Mouse (Mus musculus) liver, adult (tissue): ENCODE data around the gene Upp2.

Experiments used
- GATA4 ChIP-seq: IDR thresholded peaks from 2 replicates; pipeline ENCODE4 v1.6.1; 2014; ENCODE audit warnings: mild to moderate bottlenecking, low read length; ENCODE audit not compliant: insufficient replicate concordance

The Upp2 gene

GRCm38 (mm10) chr2:58667991-58668390 lies 100.9 kb downstream of the Upp2 start:
- TF ChIP-seq GATA4, result no peak

DNA sequence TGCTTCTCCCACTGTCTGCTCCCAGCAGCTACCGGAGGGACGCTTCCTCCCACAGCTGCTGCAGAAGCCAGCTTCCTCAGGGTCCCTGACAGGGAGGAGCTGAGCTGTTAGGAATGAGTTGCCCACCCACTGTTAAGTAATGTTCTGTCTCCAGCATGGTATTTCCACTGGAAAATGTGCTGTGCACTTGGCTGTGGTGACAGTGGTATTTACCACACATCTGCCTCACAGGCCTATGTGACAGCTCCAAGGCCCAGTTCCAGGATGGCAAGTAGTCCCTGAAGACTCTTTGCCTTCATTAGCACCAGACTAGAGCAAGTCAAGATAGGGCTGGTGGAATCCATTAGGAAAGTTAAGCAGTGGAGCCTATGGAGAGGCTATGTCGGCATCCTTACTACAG lies 102.0 kb downstream of the Upp2 start:
- no peak for TF ChIP-seq GATA4

DNA sequence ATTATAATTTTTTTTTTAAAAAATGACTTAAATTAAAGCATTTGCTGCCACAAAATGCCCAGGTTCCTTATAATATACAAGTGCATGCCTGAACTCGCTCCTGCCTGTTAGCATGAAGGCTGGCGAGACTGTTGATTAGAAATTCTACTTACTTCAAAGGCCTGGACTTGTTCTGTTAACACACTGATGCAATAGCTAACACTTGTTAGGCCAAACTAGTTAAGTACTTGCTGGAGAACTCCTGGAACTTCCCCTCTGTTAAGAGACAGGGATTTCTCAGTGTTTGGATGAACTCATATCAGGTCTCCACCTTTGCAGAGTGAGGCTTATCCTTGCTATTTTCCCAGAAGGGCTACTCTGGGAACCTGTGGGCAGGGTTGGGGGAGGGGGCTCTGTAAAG lies 105.4 kb downstream of the Upp2 start:
- no peak for TF ChIP-seq GATA4

DNA sequence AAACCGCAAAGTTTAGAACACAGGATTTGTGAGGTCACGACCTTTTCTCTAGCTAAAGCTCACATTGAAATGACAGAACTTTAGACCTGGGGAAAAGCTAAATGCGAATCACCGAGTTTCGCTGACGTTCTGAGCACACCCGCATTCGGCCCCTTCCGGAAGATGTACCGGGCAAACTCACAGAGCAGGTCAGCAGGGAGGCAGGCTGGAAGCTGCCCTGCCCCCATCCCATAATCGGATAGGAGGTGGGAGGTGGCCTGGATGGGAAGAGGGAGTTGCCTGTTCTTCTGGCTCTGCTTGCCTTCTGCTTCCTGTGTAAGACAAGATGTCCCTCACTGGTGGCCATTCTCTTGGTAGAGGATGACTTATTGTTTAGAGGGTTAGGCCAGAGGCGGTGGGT lies 112.9 kb downstream of the Upp2 start:
- TF ChIP-seq GATA4, result no peak

- TF ChIP-seq GATA4, result no peak
These were observed 113.7 kb downstream of the Upp2 start for GRCm38 (mm10) chr2:58680794-58681193.

DNA sequence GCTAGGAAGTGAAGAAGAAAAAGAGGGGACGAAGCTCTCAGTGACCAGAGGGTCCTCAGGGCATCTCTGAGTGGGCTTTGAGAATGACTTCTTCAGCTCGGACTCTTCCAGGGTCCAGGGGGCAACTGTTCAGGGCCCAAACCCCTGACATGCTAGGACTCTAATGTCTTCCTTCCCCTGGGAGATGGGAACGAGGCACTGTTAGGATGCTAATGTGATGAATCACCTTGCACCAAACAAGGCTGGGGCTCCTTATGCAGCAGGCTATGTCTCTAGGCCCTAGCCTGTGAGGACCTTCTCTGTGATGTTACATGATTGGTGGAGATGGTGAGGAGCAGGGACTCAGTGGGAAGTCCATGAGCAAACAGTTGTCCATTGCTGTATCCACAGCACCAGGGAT lies 114.3 kb downstream of the Upp2 start:
- no peak for TF ChIP-seq GATA4

- TF ChIP-seq GATA4, result no peak
These were observed 130.4 kb downstream of the Upp2 start for GRCm38 (mm10) chr2:58697501-58697900.

DNA sequence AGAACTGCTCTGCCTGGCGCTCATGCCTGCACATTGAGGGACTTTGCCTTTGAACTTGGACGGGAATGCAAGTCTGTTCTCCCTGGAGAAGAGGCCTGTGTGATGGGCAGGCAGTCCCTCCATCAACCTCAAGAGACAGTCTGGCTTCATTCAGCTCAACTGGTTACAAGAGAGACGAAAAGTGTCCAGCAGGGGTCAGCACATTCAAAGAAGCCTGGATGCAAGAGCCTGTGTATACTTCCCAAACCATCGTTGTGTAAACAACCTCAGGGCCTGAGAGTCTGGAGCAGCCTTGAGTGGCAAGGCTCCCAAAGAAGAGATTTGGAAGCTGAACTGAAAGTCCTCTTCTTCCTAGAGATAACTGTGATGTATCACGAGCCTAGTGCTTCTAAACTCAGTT lies 132.8 kb downstream of the Upp2 start:
- TF ChIP-seq GATA4, result no peak

- TF ChIP-seq GATA4, result no peak
These were observed 133.3 kb downstream of the Upp2 start for GRCm38 (mm10) chr2:58700354-58700753.

GRCm38 (mm10) chr2:58701627-58702026 lies 134.5 kb downstream of the Upp2 start:
- TF ChIP-seq GATA4, result no peak

GRCm38 (mm10) chr2:58703226-58703625 lies 136.1 kb downstream of the Upp2 start:
- no peak for TF ChIP-seq GATA4

- TF ChIP-seq GATA4, result no peak
These were observed 136.5 kb downstream of the Upp2 start for GRCm38 (mm10) chr2:58703646-58704045.

DNA sequence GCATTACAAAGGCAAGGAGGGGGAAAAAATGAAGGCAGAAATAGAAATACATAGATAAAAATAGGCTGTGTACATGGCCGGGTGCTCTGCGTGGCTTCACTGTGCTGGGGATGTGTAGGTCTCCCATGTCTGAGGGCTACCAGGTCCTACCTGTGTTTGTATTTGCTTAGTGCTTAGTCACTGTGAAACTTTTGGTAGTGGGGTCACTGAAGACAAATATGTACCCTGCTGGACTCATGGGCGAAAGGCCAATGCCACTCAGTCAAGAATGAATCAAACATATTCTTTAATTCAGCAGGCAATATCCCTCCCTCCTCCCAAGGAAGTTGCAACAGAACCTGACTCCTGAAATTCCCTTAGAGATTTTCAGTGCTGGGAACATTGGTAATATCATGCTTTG lies 137.5 kb downstream of the Upp2 start:
- no peak for TF ChIP-seq GATA4

GRCm38 (mm10) chr2:58707676-58708075 lies 140.6 kb downstream of the Upp2 start:
- TF ChIP-seq GATA4, result no peak

GRCm38 (mm10) chr2:58710234-58710633 lies 143.1 kb downstream of the Upp2 start:
- TF ChIP-seq GATA4, result no peak

DNA sequence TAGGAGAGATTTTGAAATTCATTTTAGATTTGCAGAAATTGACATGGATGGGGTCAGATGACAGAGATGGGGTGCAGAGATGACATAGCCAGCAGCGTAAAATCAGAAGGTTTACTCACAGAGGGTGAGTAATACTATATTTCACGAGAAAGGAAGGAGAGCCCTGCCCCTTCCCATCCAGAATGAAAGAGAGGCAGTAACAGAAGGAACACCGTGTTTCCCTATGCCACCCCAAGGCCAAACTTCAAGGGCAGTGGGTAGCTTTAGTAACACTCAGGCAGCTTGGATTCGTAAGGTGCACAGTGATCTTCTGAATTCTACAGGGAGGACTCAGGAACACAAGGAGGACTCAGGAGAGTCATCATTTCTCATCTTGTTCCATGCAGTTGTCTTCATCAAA lies 144.0 kb downstream of the Upp2 start:
- TF ChIP-seq GATA4, result no peak

DNA sequence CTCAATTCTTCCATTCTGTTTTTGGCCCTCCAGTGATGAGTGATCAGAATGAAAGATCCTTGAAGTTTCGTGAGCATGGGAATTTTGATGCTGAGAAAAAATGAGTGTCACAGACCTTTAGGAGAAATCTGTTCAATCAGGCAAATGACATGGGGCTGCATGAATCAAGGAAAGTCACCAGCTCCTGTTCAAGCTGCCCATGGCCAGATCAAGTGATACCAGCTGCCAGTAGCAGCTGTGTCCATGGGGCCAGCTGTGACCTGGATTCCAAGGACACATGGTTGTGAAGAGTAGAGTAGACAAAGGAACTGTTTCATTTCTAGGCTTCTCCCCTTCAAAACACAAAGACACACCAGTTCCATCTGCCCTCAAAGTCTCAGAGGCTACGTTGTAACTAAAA lies 144.4 kb downstream of the Upp2 start:
- TF ChIP-seq GATA4, result no peak

DNA sequence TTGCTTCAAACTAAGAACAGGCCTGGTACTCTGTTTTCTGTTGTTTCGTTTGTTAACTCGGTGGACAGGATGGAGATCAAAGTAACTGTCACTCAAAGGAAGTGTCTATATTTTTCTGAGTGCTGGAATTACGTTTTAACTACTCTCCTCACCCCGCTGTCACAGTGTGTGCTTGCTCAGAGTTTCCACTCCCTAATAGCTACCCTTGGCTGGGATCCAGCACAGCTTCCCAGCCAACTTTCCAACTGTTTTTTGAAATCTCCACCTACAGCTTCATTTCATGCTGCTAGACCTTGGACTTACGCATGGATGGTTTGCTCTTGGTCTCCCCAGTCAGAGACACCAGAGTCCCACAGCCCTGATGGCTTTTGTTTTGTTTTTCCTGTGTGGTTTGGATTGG lies 144.8 kb downstream of the Upp2 start:
- TF ChIP-seq GATA4, result no peak
